Mouse (Mus musculus) erythroid progenitor cell, adult 5-6 weeks (primary cell): Measurements from ENCODE around the gene Rpn2. TPM values are rescaled to one million over a fixed set of nuclear protein-coding genes. Genes with fewer than 3 reads are reported as not detected.

Experiments
- ATAC-seq: replicated peaks from 2 replicates; pipeline ENCODE4 v1.8.0; 2016; ENCODE audit warnings: moderate number of reproducible peaks, mild to moderate bottlenecking, moderate TSS enrichment, inconsistent platforms; ENCODE audit not compliant: poor library complexity, low FRiP score, severe bottlenecking
- total RNA-seq, 2 experiments: library from RNA; stranded (forward) in 1 of 2; stranded (reverse) in 1 of 2; fragments of 150-400 nt in 1 of 2; fragments of 186-747, 209-891 nt in 1 of 2; gene quantifications; 2 replicates each; pipeline versions ENCODE4 v1.2.3 to v1.2.4; 2015 to 2017; ENCODE audit warnings: low replicate concordance in 2 of 2

The Rpn2 gene
- total RNA-seq, 2 experiments from 2014 or later, result 59.5 to 70.4 TPM

- no peak for ATAC-seq
Observed at GRCm38 (mm10) chr2:157343337-157343736, 64.5 kb downstream of the Rpn2 start.

GRCm38 (mm10) chr2:157347361-157348159 lies 68.7 kb downstream of the Rpn2 start, which contains the start of gene Ghrh:
Ghrh (minus strand) TSS chr2:157347506.
- ATAC-seq, result no peak

GRCm38 (mm10) chr2:157349121-157349778 lies 70.4 kb downstream of the Rpn2 start:
- no peak for ATAC-seq

- ATAC-seq, result no peak
Observed at GRCm38 (mm10) chr2:157353183-157353582, 74.4 kb downstream of the Rpn2 start.

GRCm38 (mm10) chr2:157354106-157354505 lies 75.3 kb downstream of the Rpn2 start:
- ATAC-seq, result no peak

- ATAC-seq, result no peak
Observed at GRCm38 (mm10) chr2:157360028-157360427, 81.2 kb downstream of the Rpn2 start.

- ATAC-seq, result no peak
Observed at GRCm38 (mm10) chr2:157363031-157363430, 84.2 kb downstream of the Rpn2 start.

GRCm38 (mm10) chr2:157366762-157367161 lies 87.9 kb downstream of the Rpn2 start:
- ATAC-seq, result no peak

GRCm38 (mm10) chr2:157367184-157367893 lies 88.5 kb downstream of the Rpn2 start, which contains the start of gene Manbal:
Manbal (plus strand) TSS chr2:157367594.
- peak; percentile 90 for ATAC-seq

GRCm38 (mm10) chr2:157367991-157368390 lies 89.2 kb downstream of the Rpn2 start:
- peak; percentile 20; the same call in 1 of the 2 replicates for ATAC-seq

GRCm38 (mm10) chr2:157371696-157372095 lies 92.9 kb downstream of the Rpn2 start:
- ATAC-seq, result no peak

- 0 out of 2 replicates have a peak, but pooled peaks have one; percentile 21 for ATAC-seq
Observed at GRCm38 (mm10) chr2:157373681-157374080, 94.9 kb downstream of the Rpn2 start.

- no peak for ATAC-seq
Observed at GRCm38 (mm10) chr2:157375051-157375450, 96.2 kb downstream of the Rpn2 start.

Other genes starting within 250 kb of the Rpn2 start
- gene Soga1, start 199.8 kb upstream of the Rpn2 start, total RNA-seq (2015; ENCODE audit: low replicate concordance), result 0.36 and 0.42 TPM in 2 replicates
- gene Soga1, start 199.8 kb upstream of the Rpn2 start, total RNA-seq (2017; ENCODE audit: low replicate concordance), result 2.8 and 3.6 TPM in 2 replicates
- not detected in 2 replicates for gene Tldc2, start 192.0 kb upstream of the Rpn2 start, total RNA-seq (2015; ENCODE audit: low replicate concordance)
- not detected in 2 replicates for gene Tldc2, start 192.0 kb upstream of the Rpn2 start, total RNA-seq (2017; ENCODE audit: low replicate concordance)
- gene Samhd1, start 143.8 kb upstream of the Rpn2 start, total RNA-seq (2015; ENCODE audit: low replicate concordance), result 82.5 and 112 TPM in 2 replicates
- 57.0 and 75.2 TPM in 2 replicates for gene Samhd1, start 143.8 kb upstream of the Rpn2 start, total RNA-seq (2017; ENCODE audit: low replicate concordance)
- 129 and 132 TPM in 2 replicates for gene Rbl1, start 74.5 kb upstream of the Rpn2 start, total RNA-seq (2015; ENCODE audit: low replicate concordance)
- 160 and 169 TPM in 2 replicates for gene Rbl1, start 74.5 kb upstream of the Rpn2 start, total RNA-seq (2017; ENCODE audit: low replicate concordance)
- not detected in 2 replicates for gene Mroh8, start 532 bp downstream of the Rpn2 start, total RNA-seq (2015; ENCODE audit: low replicate concordance)
- gene Mroh8, start 532 bp downstream of the Rpn2 start, total RNA-seq (2017; ENCODE audit: low replicate concordance), result not detected in 2 replicates
- gene Ghrh, start 68.5 kb downstream of the Rpn2 start, total RNA-seq (2015; ENCODE audit: low replicate concordance), result not detected in 2 replicates
- gene Ghrh, start 68.5 kb downstream of the Rpn2 start, total RNA-seq (2017; ENCODE audit: low replicate concordance), result not detected in 2 replicates
- 15.9 and 26.0 TPM in 2 replicates for gene Manbal, start 88.6 kb downstream of the Rpn2 start, total RNA-seq (2015; ENCODE audit: low replicate concordance)
- 3.3 and 9.4 TPM in 2 replicates for gene Manbal, start 88.6 kb downstream of the Rpn2 start, total RNA-seq (2017; ENCODE audit: low replicate concordance)
- 0.36 and 0.42 TPM in 2 replicates for gene Src, start 139.4 kb downstream of the Rpn2 start, total RNA-seq (2015; ENCODE audit: low replicate concordance)
- 0.39 and 1.1 TPM in 2 replicates for gene Src, start 139.4 kb downstream of the Rpn2 start, total RNA-seq (2017; ENCODE audit: low replicate concordance)